Mouse (Mus musculus): ENCODE data around the gene Obp2b.
"Not testable (repeated sequence)": the region's sequence is repeated elsewhere in the genome, so short reads cannot be mapped to it uniquely, and the experiment has no call there.

The Obp2b gene

GRCm38 (mm10) chr2:25736709-25737108, at the start of gene Obp2b:
Obp2b (plus strand) TSS chr2:25737009.
- not testable (repeated sequence) for DNase-seq

GRCm38 (mm10) chr2:25694605-25695004, 42.2 kb upstream of the Obp2b start:
- peak; percentile 66 to 69 for DNase-seq

GRCm38 (mm10) chr2:25696951-25697350, 39.9 kb upstream of the Obp2b start:
- no peak for DNase-seq

GRCm38 (mm10) chr2:25698696-25699095, 38.1 kb upstream of the Obp2b start:
- no peak for DNase-seq

DNA sequence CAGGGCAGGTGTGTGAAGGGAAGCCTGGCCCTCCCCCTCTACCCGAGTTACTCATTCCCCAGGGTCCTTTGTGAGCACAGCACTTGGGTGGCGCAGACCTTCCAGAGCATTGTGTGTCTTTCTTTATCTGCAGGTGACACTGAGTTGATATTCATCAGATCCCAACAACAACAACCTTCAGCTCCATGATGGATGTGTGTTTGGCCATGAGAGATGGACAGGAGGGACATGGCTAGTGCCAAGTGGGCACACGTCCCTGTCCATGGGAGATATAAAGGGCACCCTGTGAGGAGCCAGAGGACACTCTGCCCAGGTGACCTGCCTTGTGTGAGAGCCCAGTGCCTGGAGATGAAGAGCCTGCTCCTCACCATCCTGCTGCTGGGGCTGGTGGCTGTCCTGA, 37.1 kb upstream of the Obp2b start, which contains the start of gene Obp2a:
Obp2a (plus strand) TSS at position 301 of the 400 bp plus-strand sequence.
- not testable (repeated sequence) for DNase-seq

GRCm38 (mm10) chr2:25701001-25701400, 35.8 kb upstream of the Obp2b start:
- DNase-seq: no peak

GRCm38 (mm10) chr2:25703706-25704105, 33.1 kb upstream of the Obp2b start:
- DNase-seq: no peak

- peak; percentile 84 to 92 for DNase-seq
Measured at GRCm38 (mm10) chr2:25706643-25707481, 29.9 kb upstream of the Obp2b start, which contains the start of gene Bmyc. Bmyc (plus strand) TSS chr2:25706739.

DNA sequence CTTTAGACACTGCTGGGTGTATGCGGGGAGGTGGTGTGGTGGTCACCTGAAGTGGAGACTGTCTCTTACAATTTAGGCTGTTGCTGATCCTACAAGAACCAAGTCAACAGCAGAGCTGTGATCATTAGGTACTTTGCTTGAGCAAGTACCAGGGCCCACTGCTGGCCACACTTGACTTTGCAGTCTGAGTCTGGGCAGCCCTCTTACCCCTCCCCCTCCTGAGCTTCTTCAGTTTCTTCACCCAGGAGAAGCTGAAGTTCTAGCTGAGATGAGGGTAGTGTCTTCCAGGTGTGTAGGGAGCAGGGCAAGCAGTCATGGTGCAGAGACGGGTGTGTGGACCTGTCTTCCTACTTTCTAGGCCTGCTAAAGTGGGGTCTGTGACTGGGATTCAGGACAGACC, 28.7 kb upstream of the Obp2b start:
- DNase-seq: peak; percentile 47 to 57

DNA sequence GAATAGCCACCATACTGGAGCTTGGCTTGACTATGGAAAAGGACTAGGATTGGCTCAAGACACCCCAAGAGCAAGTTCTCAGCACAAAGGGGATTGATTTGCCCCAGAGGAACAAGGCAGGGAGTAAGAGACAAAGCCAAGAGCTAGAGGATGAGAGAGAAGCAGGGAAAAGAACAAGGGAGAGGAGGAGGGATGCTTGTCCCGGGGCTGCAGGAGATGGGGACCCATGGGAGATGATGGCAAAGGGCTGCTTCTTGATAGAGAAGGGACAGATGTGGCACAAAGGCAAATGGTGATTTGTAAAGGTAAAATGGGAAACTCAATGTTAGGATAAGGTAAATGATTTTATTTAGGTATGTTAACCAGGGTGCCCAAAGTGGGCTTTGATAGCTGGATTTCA, 27.8 kb upstream of the Obp2b start:
- not testable (repeated sequence) for DNase-seq

DNA sequence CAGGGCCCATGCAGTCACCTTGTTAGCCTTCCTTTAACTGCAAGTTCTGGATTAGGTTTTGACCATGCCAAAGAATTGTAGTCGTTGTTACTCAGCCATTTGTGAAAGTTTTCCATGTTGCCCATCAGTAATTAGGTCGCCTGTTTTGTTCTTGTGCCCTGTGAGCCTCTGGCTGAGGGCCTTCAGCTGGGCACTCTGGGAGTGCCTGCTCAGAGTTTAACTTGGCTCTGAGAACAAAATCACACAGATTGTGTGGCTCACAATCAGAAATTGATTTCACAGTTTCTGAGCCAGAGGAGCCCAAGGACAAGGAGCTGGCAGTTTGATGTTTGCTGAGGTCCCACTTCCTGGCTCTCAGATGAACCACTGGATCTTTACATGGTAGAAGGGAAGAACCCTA, 27.0 kb upstream of the Obp2b start:
- DNase-seq: not testable (repeated sequence)

GRCm38 (mm10) chr2:25711641-25712040, 25.2 kb upstream of the Obp2b start:
- not testable (repeated sequence) for DNase-seq

DNA sequence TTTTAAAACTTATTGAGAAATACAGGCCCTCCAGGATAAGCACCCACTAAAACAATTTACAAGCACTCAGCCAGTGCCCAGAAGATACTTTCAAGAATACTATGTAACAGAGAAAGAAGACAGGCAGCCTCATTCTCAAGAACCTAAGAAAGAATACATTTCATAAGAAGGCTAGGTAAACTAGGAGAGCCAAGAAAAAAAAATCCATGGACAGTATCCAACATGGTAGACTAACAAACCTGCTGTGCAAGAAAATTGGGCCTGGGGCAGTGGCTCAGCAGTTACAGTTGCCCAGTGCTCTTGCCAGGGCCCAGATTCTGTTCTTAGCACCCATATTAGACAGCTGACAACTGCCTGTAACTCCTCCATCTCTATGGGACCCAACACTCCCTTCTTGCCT, 19.6 kb upstream of the Obp2b start:
- DNase-seq: no peak

- no peak for DNase-seq
Measured at GRCm38 (mm10) chr2:25733199-25733930, 3.4 kb upstream of the Obp2b start.

- no peak for DNase-seq
Measured at GRCm38 (mm10) chr2:25741671-25742070, 4.9 kb downstream of the Obp2b start.

- DNase-seq: no peak
Measured at GRCm38 (mm10) chr2:25754201-25754600, 17.4 kb downstream of the Obp2b start.

DNA sequence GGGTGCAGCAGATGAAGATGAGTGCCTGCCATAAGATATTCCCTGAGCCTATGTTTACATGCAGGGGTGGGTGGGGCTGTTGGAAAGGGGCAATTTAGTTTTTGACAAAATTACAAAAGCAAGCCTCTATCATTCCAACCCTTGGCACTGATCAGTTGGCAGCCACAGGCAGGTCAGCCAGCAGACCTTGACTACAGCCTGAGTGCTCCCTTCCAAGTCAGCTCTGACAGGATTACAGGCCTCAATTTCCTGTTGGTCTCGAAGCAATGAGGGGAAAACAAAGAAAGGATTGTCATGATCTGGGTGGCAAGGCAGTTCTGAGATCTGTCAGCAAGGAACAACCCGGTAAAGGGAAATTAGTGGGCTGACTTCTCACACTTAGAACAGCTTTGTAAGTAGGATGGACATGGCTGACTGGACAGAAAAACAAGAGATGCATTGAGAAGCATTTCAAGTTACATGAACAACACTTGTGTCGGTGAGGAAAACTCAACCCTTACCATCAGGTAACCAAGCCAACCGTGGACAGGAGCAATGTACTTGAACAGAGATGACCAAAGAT, 21.3 kb downstream of the Obp2b start:
- no peak for DNase-seq

DNA sequence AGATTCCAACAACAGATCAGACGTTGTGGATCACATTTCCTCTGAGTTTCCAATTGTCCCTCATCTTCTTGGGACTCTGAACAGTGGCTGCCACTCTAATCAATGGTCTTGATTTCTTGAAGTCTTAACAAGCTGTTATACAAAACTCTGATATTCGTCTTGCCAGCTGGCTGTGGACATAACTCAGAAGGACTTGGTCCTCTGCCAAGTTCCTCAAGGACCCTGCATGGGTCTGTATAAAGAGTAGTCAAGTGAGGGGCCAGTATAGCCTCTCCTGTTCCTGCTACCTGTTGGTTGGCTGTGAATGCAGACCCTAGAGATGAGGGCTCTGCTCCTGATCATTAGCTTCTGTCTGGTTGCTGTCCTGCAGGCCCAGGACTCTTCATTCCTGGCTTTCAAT, 28.5 kb downstream of the Obp2b start, which contains the start of gene Lcn3:
Lcn3 (plus strand) TSS at position 301 of the 400 bp plus-strand sequence.
- no peak for DNase-seq

- DNase-seq: no peak
Measured at GRCm38 (mm10) chr2:25767764-25768163, 31.0 kb downstream of the Obp2b start.

GRCm38 (mm10) chr2:25773507-25773906, 36.7 kb downstream of the Obp2b start:
- DNase-seq: no peak

DNA sequence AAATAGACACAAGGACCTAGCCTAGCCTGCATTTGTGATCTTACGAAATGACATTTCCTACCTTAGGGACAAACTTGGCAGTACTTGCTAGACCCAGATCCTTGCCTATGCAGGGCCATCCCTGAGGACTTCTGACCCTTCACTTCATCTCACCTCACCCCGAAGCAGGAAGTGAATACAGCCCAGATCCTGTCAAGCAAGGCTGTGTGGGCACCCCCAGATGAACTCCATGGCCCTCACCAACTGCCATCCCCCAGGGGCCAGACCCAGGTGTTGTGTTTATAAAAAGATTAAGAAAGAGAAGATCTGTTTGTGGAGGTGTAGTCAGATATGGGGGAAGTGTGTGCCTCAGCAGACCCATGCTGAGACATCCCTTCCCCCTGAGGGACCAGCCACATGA, 37.8 kb downstream of the Obp2b start:
- no peak for DNase-seq

DNA sequence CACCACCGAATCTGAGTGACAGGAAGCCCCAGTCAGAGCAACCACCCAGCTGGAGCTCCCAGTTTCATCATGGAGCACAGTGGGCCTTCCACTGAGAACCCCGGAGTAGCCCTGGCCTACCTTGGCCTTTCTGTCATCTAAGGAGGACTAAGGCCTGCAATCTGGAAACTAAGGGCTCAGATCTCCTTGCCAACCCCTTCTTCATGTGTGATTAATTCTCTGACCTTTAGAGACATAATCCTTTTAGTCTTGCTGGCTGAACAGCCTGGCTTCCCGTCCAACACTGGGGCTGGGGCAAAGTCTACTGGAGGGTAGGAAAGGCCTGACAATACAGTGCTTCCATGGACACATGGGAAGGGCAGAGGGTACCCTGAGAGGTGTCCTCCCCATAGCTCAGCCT, 39.2 kb downstream of the Obp2b start:
- DNase-seq: no peak

DNA sequence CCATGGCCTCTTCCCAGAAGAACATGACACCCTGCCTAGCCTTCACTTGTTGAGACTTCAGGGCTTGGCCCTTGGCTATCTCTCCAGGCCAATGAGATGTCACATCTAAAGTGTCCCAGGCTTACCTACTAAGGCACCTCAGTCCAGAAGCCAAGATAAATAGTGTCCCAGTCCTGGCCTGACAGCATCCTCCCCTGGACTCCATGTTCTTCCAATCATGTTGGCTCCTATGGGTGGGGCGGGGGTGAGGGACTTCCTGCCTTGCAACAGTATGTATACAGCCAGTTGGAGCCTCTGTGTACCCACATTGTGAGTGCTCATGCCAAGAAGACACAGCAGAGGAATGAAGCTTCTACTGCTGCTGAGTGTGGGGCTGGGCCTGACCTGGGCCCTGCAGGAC, 39.9 kb downstream of the Obp2b start, which contains the start of gene Lcn11:
Lcn11 (plus strand) TSS at position 301 of the 400 bp plus-strand sequence.
- no peak for DNase-seq
